Mouse (Mus musculus) lung, adult 2 months (tissue): ENCODE data around the gene Lfng.

Experiments
- CTCF ChIP-seq: fragments of 200-500 bp; IDR thresholded peaks from 2 replicates; pipeline ENCODE4 v1.5.1; 2011; ENCODE audit warnings: mild to moderate bottlenecking, low read length, control low read depth; ENCODE audit not compliant: insufficient read depth
- POLR2A ChIP-seq: fragments of 200-500 bp; IDR thresholded peaks from 2 replicates; pipeline ENCODE4 v1.6.1; 2011; ENCODE audit warnings: low read depth, mild to moderate bottlenecking, control low read depth, low read length, borderline replicate concordance; ENCODE audit errors: extremely low read depth

DNA sequence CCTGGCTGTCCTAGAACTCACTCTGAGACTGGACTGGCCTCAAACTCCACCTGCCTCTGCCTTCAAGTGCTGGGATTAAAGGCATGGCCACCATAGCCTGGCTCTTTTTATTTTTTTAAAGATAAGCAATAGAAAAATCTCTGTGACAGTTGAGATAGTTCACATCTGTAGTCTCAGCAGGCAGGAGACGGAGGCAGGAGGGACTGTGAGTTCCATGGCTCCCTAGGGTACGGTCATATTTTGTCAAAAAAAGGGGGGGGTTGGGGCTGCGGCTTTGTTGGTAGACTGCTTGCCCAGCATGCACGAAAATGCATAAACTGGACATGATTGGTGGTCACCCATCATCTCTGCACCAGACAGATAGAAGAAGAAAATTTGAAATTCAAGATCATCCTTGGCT lies 35.9 kb upstream of the Lfng start:
- TF ChIP-seq CTCF: no peak
- no peak for TF ChIP-seq POLR2A
